In genomic region chr8:118443361-118443760, GRCm38 (mm10) we compare ENCODE assay signal across 10 mouse cellular contexts.
DNase-seq lines count a peak whose midpoint lies in the region; TF ChIP-seq lines count a peak whose summit lies in the region.
"Had no signal": no experiment of that assay in that cellular context is flagged by ENCODE, and none has a peak within 500 bp of the region (broad histone marks: within the 10 kb centered on the region; RNA-seq: fewer than 3 reads in every experiment).

No protein-coding gene starts in this region.

- peak; percentile 56 for DNase-seq in gastrocnemius, adult 2 months
- no peak for DNase-seq in gastrocnemius, postnatal 14 days
- no peak for DNase-seq in lung, adult 2 months
- DNase-seq in lung, postnatal 25 days (ENCODE audit: low spot score), result no peak
- DNase-seq in adrenal gland, postnatal 10 days, result peak; percentile 56
- DNase-seq in layer of hippocampus, postnatal 10 days (ENCODE audit: low spot score in 2 of 2), result peak; percentile 31 to 45
- DNase-seq in natural killer cell, adult 2 months (ENCODE audit: low spot score in 2 of 2), result no peak
- no peak for DNase-seq in frontal cortex, postnatal 14 days (ENCODE audit: low spot score in 2 of 2)
- DNase-seq: embryo, embryonic 11 days had no signal

- intact Hi-C loops in gastrocnemius, adult 2 months (cut with DNase I), result loop anchor here (2.0 to 5.0 kb wide), 2 partner anchors 157 to 511 kb away; no protein-coding TSS in a partner anchor
- intact Hi-C loops in gastrocnemius, postnatal 14 days (cut with DNase I; ENCODE audit: low total_unique reads), result loop anchor here (10.0 kb wide), 1 partner anchor 149 kb away; no protein-coding TSS in a partner anchor

- 37% methylated on average over 3 of the region's 3 CpGs for WGBS in lung, adult 2 months

- H3K4me3 ChIP-seq in gastrocnemius, adult 2 months, result no peak overlapping the region
- H3K4me3 ChIP-seq in lung, adult 2 months (replicated peaks; ENCODE audit: extremely low read depth, low read depth, low read length), result no peak overlapping the region

- TF ChIP-seq CTCF in gastrocnemius, adult 2 months (IDR thresholded peaks at IDR 0.05), result peak; percentile 80
- TF ChIP-seq CTCF in lung, adult 2 months (IDR thresholded peaks at IDR 0.05; ENCODE audit: insufficient read depth, low read length), result peak; percentile 46

- no peaks in the 10 kb centered on the region for H3K4me1 ChIP-seq in lung, adult 2 months (ENCODE audit: control insufficient read depth, insufficient read depth, low read length)

- TF ChIP-seq POLR2A in lung, adult 2 months (IDR thresholded peaks at IDR 0.05; ENCODE audit: borderline replicate concordance, extremely low read depth, low read depth, low read length), result no peak

- H3K27ac ChIP-seq in gastrocnemius, adult 2 months, result peak overlapping the region; percentile 72; the same call in 1 of the 2 replicates
- H3K27ac ChIP-seq: macrophage had no signal

Comparison
In these comparisons a context has a peak if more than half of its experiments do, and no peak if none do; other contexts are left out.
1. DNase-seq: peak in gastrocnemius, adult 2 months (single experiment), adrenal gland, postnatal 10 days (single experiment) and layer of hippocampus, postnatal 10 days (2 of 2); none in gastrocnemius, postnatal 14 days (single experiment), lung, adult 2 months (single experiment), lung, postnatal 25 days (single experiment), natural killer cell, adult 2 months (0 of 2) and frontal cortex, postnatal 14 days (0 of 2).